Mouse (Mus musculus) adrenal gland, postnatal 10 days (tissue): ENCODE data around the gene Gm10376. TPM values are rescaled to one million over a fixed set of nuclear protein-coding genes. Genes with fewer than 3 reads are reported as not detected.
"Not testable (repeated sequence)": the region's sequence is repeated elsewhere in the genome, so short reads cannot be mapped to it uniquely, and the experiment has no call there.

ENCODE experiments used
- DNase-seq: peaks from one replicate; pipeline ENCODE4 v3.0.0; 2021; ENCODE audit warnings: mixed read lengths
- long read RNA-seq, 2 experiments: library from polyadenylated mRNA; stranded (forward); transcript quantifications; one replicate each; pipeline ENCODE4 v2.0.0; 2021
- total RNA-seq, 2 experiments: library from RNA; stranded (reverse); gene quantifications; 2 replicates each; pipeline ENCODE4 v1.2.3; 2021

Gene Gm10376
- not detected for total RNA-seq
- long read RNA-seq, experiment 1 = 0 reads
- long read RNA-seq, experiment 2 = 0 reads

DNA sequence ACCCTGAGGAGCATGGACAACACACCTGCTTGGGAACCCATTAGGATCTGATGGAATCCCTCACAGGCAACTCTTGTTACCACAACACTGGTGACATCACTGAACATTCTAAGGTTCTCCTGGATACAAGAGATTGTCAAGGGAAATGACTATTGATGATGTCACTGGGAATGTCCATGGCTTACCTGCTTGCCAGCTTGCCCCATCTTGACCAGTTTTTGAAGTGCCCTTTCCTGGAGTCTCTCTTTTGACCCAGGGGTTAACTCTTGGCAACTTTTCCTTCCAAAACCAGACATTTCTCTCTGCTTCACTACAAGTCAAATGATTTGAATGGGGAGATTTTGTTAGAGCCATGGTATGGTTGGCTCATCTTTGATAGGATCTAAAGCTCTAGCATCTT, at the start of gene Gm10376:
Gm10376 (minus strand) TSS at position 101 of the 400 bp plus-strand sequence.
- DNase-seq = not testable (repeated sequence)

GRCm38 (mm10) chr14:43060179-43060578, 44.8 kb upstream of the Gm10376 start:
- DNase-seq = not testable (repeated sequence)

- DNase-seq = not testable (repeated sequence)
Measured at GRCm38 (mm10) chr14:43058063-43058462, 42.6 kb upstream of the Gm10376 start.

DNA sequence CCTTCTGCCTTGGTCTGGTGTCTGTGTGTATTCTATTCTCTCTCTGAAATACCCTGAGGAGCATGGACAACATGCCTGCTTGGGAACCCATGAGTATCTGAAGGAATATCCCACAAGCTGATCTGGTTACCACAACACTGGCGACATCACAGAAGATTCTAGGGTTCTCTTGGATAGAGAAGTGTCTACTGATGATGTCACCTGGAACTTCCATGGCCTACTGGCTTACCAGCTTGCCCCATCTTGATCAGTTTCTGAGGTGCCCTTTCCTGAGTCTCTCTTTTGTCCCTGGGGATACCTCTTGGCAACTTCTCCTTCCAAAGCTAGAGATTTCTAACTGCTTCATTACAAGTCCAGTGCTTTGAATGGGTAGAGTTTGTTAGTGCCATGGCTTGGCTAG, 21.9 kb downstream of the Gm10376 start, which contains the start of gene Gm8082:
Gm8082 (minus strand) TSS at position 101 of the 400 bp plus-strand sequence.
- DNase-seq = not testable (repeated sequence)

Other genes with a start within 250 kb of the Gm10376 start
- not detected for gene Gm3015, start 246.8 kb downstream of the Gm10376 start, total RNA-seq
- gene Gm10377, start 217.6 kb downstream of the Gm10376 start, total RNA-seq = not detected
- not detected for gene Gm21977, start 162.2 kb downstream of the Gm10376 start, total RNA-seq
- gene Gm8082, start 22.0 kb downstream of the Gm10376 start, total RNA-seq = not detected
- not detected for gene Gm8094, start 61.0 kb upstream of the Gm10376 start, total RNA-seq
- not detected for gene Gm8104, start 85.0 kb upstream of the Gm10376 start, total RNA-seq
- not detected for gene Gm7233, start 164.2 kb upstream of the Gm10376 start, total RNA-seq
- gene Gm8122, start 219.7 kb upstream of the Gm10376 start, total RNA-seq = not detected
- under 1 TPM in 1 of 2 experiments, not detected in 1; 0.39 TPM for gene Gm8126, start 243.0 kb upstream of the Gm10376 start, total RNA-seq